Mouse (Mus musculus): ENCODE results near the gene Pip4k2b.

Pip4k2b gene

DNA sequence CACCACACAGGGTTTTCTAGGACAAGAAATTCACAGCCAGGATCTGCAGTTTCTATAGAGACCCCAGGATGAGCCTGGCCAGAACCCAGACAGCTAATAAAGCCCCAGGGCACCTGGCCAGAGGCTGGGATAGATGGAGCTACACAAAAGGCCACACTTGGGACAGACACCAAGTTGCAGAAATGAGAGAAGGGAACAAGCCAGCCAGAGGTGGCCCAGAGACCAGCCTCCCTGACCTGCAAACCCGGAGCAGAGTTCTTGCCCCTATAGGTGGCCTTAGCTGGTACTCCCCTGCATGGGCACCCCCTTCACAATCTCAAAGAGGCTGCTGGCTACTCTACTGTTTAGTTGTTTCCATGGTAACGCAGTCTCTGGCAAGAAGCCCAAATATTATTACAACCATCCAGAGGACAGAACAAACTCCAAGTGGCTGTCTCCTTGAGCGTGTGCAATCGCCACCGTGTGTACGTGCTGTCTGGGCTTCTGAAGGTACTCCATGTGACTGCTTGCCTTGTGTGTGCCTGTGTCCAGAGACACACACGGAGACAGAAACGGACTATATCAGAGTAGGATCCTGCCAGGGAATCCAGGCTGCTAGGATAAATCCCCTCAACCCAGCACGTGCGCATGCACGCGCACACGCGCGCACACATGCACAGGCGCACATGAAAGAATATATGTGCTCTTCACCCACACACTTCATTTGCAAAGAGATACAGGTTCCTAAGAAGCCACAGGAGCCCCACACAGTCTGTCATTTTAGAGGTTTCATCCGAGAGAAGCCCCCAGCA is 49.4 kb downstream of the Pip4k2b start:
- no peak for DNase-seq (ENCODE audit: low spot score)

GRCm38 (mm10) chr11:97694435-97694834 is 50.1 kb downstream of the Pip4k2b start:
- no peak for DNase-seq (ENCODE audit: low spot score)

DNA sequence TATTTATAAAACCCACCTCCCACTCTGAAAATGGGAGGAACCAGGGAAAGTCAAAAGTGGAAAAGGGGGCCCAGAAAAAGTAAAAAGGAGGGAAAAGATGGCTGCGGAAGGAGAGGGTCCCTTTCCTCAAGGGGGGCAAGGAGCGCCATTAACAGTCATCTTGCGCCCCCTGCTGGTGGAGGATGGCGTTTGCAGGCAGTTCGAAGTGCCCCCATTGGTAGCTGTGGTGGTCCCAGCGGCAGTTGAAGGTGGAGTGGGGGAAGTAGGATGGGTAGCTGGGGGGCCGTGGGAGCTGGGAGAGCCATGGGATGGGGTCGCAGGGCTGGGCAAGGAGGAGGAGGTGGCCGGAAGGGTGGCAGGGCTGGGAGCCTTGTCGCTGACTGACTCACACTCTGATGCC is 54.6 kb downstream of the Pip4k2b start:
- DNase-seq (ENCODE audit: low spot score), result no peak

DNA sequence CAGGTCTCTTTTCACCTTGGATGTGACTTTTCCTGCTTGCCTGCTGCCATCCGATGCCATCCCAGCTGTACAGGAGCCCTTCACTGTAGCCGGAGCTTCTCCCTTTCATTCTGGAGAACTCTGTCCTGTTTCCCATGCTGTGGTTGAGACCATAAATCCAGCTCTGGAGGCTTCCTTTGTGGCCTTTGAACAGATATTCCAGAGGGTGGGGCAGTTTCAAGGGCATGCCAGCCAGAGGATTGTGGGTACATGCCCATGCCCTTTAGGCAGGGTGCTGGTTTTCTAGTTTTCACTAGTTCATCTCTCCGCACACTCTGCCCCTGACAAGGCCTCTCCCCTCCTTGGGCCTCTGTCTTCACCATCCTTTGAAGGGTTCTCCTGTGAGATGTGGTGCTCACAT is 57.4 kb downstream of the Pip4k2b start:
- DNase-seq (ENCODE audit: low spot score), result no peak

DNA sequence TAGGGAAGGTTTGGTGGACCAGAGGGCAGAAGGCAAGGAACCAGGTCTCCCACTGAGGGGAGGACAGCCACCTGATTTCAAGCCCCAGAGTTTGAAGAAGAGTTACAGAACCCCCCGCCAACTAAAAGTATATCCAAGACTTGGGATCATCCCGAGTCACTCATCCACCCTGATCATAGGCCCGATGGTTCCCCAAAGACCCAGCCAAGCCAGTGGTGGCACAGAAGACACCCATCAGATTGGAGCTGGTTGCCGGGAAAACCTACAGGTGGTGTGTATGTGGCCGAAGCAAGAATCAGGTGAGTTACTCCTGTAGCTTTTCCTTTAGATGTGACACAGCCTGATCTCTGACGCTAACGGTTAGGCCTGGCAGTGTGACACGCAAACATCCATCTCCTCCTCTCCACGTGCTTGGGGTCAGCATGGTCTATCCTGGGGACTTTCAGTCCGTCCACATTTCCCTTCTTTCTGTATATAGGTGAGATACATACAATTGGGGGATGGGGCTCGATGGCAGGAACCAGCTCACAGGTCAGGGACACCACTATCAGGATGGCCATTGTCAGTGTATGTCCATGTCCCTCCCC is 58.1 kb downstream of the Pip4k2b start:
- no peak for DNase-seq (ENCODE audit: low spot score)

GRCm38 (mm10) chr11:97685613-97686321 is 58.7 kb downstream of the Pip4k2b start, which contains the start of gene Cisd3:
TSS of gene Cisd3 (plus strand) at chr11:97685826.
- peak; percentile 48 for DNase-seq (ENCODE audit: low spot score)

DNA sequence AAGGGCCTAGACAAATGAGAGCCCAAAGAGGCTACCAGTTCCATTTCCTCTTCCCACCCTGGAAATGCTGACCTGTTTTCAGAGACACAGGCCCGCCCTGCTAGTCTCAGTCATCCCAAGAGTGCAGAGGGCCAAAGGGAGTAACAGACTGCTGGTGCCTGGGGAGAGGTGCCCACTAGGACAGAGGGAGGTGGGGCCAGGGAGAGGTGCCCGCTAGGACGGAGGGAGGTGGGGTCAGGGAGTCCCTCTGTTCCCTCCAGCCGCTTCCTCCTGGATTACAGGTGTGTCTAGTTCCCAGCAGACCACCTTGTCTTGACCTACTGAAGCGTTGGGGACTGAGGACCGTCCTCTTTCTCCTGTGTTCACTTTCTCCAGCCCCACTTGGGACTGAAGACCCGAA is 59.7 kb downstream of the Pip4k2b start:
- no peak for DNase-seq (ENCODE audit: low spot score)

GRCm38 (mm10) chr11:97684063-97684680 is 60.3 kb downstream of the Pip4k2b start:
- no peak for DNase-seq (ENCODE audit: low spot score)

DNA sequence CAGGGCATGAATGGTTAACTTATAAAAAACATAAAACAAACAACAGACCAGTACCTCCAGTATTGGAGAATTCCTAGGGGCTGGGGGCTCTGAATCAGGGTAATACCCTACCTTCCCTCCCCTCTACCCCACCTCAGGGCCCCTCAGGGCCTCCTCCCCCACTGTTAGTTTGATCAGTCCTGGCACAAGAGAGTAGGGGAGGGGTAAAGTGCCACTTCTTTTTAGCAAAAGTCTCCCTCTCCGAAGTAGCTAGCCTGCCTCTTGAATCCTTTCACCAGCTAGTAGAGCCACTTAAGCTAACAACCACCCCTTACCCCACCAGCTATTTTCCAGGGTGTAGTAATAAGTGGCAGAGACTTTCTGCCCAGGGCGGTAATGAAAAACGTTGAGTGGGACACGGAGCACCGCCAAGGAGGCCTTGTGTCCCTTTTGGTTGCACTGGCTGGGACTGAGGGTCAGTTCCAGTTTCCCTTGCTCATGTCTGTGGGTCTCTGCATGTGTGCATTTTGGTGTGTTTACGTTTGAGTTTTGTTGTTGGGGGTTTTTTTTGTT is 61.9 kb downstream of the Pip4k2b start:
- no peak for DNase-seq (ENCODE audit: low spot score)

DNA sequence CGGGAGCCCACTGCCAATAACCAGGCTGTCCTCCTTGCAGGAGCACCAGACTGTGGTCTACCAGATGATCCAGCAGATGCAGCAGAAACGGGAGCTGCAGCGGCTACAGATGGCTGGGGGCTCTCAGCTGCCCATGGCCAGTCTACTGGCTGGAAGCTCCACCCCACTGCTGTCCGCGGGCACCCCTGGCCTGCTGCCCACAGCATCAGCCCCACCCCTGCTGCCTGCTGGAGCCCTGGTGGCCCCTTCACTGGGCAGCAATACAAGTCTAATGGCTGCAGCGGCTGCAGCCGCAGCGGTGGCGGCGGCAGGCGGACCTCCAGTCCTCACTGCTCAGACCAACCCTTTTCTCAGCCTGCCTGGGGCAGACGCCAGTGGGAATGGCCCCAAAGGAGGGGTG is 64.1 kb downstream of the Pip4k2b start:
- DNase-seq (ENCODE audit: low spot score), result no peak

- DNase-seq (ENCODE audit: low spot score), result no peak
Observed at GRCm38 (mm10) chr11:97678301-97678700, 66.2 kb downstream of the Pip4k2b start.

- DNase-seq (ENCODE audit: low spot score), result no peak
Observed at GRCm38 (mm10) chr11:97677842-97678241, 66.7 kb downstream of the Pip4k2b start.

DNA sequence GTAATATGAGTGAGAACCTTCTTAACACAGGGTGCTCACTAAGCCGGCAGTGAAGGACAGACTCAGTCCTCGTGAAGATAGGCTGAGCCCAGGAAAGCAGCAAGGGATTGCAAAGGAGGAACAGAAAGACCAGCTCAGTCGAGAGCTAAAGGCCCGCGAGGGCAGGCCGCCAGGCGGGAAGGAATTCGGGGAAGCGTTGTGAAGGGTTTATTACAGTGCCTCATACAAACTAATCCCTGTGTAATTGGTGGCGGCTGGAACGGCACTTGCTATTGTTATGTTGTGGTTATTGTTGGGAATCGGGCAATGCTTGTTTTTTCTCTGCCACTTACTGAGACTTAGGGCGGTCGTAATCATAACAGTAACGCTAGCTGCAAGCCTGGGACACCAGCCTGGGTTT is 67.1 kb downstream of the Pip4k2b start:
- DNase-seq (ENCODE audit: low spot score), result no peak

GRCm38 (mm10) chr11:97676050-97676754 is 68.3 kb downstream of the Pip4k2b start:
- no peak for DNase-seq (ENCODE audit: low spot score)

GRCm38 (mm10) chr11:97673148-97673547 is 71.4 kb downstream of the Pip4k2b start:
- no peak for DNase-seq (ENCODE audit: low spot score)

- DNase-seq (ENCODE audit: low spot score), result no peak
Observed at GRCm38 (mm10) chr11:97671177-97671527, 73.4 kb downstream of the Pip4k2b start.

DNA sequence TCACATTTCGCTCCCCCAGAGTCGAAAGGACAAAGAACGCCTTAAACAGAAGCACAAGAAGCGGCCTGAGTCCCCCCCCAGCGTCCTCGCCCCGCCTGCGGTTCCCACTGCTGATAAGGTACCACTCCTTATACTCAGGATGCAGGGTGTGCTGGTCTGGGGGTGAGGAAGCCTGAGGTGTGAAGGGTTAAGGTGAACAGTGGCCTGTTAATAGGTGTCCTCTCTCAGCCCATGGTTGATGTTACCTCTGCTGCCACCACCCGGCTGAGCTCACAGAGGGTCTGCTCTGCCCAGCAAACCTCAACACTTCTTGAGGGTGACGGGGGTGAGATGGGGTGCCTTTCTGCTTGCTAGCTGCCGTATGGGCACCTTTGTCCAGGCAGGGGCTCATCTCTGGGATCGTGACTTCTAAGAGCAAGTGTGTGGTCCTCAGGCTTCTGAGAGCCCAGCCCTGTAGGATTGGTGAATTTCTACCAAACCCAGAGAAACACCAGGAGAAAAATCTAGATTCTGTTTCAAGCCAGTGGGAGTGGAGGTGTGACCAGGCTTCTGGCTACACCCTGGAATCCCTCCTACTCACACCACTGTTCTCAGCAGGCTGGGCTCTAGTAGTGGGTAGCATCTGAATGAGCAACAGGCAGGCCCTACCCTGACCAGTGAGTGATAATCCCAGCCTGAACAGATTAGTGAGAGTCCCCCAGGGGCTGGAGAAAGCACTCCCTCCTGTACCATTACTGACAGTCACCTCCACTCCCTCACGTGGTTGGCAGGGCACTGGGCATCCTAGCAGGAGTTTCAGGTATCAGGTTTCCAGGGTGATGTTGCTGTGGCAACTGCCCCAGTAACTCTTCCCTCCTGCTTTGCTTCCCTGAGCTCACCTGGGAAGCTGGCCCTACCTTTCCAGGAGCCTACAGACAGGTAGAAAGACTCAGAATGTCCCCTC is 74.0 kb downstream of the Pip4k2b start:
- no peak for DNase-seq (ENCODE audit: low spot score)

GRCm38 (mm10) chr11:97669829-97670228 is 74.7 kb downstream of the Pip4k2b start:
- no peak for DNase-seq (ENCODE audit: low spot score)

DNA sequence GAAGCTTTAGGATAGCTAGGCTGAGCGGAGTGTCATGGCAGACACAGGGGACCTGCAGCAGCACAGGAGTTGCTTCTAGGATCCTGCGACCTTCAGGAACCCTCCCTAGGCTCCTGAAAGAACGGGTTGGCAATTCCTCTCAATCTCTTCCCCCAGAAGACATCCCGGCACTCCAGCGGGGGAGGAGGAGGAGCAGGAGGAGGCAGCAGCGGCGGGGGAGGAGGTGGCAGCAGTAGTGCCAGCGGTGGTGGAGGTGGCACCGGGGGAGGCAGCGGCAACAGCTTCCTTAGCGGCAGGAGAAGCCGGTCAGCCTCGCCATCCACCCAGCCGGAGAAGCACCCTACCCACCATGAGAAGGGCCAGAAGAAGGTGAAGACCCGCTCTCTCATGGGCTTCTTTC is 75.2 kb downstream of the Pip4k2b start:
- DNase-seq (ENCODE audit: low spot score), result no peak

- no peak for DNase-seq (ENCODE audit: low spot score)
Observed at GRCm38 (mm10) chr11:97668160-97668559, 76.3 kb downstream of the Pip4k2b start.

DNA sequence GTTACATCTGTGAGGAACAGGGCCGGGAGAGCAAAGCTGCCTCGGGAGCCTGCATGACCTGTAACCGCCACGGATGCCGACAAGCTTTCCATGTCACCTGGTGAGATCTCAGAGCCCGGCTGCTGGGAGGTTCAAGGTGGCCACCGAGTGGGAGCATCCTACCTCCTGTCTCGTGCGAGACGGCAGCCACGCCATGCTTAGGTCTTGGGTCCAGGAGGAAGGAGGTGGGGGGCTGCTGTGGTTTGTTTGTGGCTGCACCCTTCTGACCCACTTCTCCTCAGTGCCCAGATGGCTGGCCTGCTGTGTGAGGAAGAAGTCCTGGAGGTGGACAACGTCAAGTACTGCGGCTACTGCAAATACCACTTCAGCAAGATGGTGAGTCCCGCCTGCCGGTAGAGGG is 77.7 kb downstream of the Pip4k2b start:
- DNase-seq (ENCODE audit: low spot score), result no peak
